Mouse (Mus musculus): ENCODE measurements at regions not wholly inside any gene's neighbourhood (a gene's known extent, or its start where the extent isn't known, plus 50 kb on each side); places are given as distances from the start of the nearest gene placed in this dataset.

GRCm38 (mm10) chr1:57664962-57665361, 109.0 kb upstream of the Spats2l start:
- no peak for DNase-seq (ENCODE audit: low spot score in 2 of 2)

DNA sequence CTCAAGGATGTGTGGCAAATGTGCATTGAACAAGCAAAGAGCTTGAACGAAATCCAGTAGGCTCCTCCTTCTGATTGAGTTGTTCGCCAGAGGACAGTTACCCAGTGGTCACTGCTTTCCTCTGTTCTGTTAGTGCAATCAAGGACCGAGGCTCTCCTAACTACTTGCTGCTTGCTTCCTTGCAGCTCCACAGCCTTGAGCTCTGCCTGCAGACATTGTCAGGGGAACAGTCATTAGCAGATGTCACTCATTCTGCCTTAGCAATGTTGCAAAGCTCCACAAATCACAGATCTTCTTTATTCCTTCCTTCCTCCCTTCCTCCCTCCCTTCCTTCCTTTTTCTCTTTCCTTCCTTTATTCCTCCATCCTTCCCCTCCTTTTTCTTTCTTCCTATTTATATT, 108.2 kb upstream of the Spats2l start:
- no peak for DNase-seq (ENCODE audit: low spot score in 2 of 2)

DNA sequence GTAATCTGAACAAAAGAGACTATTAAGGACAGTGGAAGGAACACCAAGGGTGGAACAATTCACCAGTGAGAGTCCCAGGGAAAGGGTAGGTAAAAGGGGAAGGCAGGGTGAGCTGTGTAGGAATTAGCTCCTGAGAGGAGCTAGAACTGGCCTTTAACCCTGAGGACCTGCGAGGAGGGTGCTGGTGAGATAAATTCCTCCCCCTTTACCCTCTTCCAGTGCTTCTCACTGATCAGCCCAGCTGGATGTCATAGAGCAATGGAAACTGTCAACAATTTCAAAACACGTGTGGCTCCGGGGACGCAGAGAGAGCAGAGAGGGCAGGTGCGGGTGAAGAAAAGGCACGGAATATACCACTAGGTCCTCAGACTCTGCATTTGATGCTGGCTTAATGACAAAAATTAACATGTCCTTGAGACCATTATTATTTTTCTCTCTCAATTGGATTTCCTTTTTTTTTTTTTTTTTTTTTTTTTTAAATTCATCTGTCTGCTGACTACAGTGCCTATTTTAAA, 107.7 kb upstream of the Spats2l start:
- no peak for DNase-seq (ENCODE audit: low spot score in 2 of 2)

- DNase-seq (ENCODE audit: low spot score in 2 of 2), result no peak
Observed at GRCm38 (mm10) chr1:57673415-57673814, 100.5 kb upstream of the Spats2l start.

DNA sequence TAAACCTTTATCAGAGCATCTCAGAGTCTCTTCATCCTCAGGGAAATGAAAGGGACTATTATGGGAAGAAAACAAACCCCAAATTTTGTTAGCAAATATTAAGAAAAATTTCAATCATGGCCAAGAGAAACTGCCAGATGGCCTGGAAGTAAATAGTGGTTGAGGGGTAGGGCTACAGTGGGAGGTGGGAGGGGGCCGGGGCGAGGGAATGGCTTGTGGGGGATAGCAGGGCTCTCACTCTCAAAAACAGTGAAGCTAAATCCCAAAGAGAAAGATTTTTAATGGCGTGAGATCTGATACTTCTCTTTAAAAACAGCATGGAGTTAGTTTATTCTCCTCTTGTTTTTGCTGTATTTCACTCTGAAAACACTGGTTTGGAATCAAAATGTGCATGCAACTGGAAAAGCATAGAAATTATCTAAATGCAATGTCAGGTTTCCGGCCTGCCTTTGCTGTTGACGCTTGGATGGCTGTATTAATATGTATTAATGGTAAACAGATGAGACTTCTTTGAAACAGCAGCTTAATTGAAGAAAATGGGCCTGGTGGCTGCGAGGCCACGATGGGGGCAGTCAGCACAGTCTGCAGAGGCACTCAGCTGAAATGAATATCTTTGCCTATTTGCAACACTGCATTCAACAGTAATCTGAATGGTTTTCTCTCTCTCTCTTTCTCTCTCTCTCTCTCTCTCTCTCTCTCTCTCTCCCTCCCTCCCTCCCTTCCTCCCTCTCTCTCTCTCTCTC, 99.8 kb upstream of the Spats2l start:
- no peak for DNase-seq (ENCODE audit: low spot score in 2 of 2)

DNA sequence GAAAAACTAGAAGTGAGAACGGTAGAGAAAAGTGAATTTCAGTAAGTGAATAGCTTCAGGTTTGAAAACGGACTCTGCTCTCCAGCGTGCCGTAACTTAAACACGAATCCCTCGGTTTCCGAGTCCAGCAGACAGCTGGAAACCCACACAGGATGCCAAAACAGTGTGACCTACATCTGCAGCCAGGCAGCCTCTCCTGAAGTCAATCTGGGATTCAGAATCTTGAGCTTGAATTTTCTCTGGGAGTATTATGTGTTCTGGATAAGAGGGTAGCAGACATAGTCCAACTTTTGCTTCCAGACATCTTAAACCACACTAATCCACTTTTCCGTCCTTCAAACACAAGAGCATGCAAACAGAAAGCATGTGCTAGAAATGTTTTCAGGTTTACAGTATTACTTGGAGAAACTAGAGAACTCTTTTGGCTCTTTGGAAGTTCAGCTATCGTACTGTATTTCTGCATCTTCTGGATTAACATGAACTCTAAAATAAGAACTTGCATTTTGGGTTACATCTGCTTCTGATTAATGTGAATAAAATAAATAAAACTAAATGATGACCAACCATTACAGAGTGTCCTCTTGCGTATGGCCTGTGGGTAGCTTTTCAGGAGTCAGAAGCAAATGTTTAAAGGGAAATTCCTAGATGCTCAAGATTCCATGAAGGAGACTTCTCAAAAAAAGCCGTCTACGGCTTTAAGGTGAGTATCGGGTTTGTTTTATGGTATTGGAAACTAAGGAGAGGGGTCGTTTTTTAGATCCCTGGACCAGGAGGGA, 89.4 kb upstream of the Spats2l start:
- DNase-seq (ENCODE audit: low spot score in 2 of 2), result no peak

GRCm38 (mm10) chr1:57689253-57689652, 84.7 kb upstream of the Spats2l start:
- no peak for DNase-seq (ENCODE audit: low spot score in 2 of 2)

DNA sequence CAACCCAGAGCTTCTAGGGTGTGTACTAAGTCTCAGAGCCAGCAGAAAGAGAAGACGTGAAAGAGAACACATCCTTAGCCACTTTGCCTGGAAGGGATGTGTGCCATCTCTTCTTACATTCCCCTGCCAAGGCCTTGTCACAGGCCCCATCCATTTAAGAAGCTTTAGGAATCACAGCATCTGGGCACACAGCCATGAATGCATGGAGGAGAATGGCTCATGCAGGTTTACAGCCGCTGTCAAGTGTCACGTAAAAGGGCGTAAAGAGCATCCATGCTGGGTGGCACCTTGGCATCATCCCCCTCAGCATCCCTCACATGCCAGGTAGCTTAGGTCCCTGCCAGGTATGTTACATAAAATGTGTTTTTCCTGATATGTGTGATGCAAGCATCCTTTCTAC, 66.1 kb upstream of the Spats2l start:
- DNase-seq (ENCODE audit: low spot score in 2 of 2), result no peak

GRCm38 (mm10) chr1:57712916-57713503, 61.0 kb upstream of the Spats2l start:
- DNase-seq (ENCODE audit: low spot score in 2 of 2), result no peak

- DNase-seq (ENCODE audit: low spot score in 2 of 2), result peak in 1 of 2 experiments; percentile 20
Observed at GRCm38 (mm10) chr1:57717139-57717800, 56.7 kb upstream of the Spats2l start.

GRCm38 (mm10) chr1:57718409-57718808, 55.6 kb upstream of the Spats2l start:
- no peak for DNase-seq (ENCODE audit: low spot score in 2 of 2)
